ENCODE assay signal across 16 mouse cellular contexts in the genomic region with DNA sequence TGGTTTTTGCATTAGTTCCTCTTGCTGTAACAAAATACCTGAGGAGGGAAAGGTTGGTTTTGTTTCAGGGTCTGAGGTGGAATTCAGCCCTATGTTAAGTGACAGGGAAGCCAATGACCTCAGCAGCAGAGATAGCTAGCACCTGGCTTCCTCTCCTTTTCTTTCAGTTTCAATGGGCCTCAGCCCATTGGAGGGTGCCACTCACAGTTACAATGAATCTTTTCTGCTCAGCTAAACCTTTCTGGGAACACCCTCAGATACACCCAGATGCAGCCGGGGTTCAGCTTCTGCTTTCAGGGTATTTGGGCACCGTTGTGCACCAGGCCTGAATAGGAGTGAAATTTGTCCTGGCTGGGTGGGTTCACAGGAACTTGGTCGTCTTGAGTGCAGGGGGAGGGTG. TPM values are rescaled to one million over a fixed set of nuclear protein-coding genes. Genes with fewer than 3 reads are reported as not detected.
DNase-seq lines count a peak whose midpoint lies in the region; ATAC-seq lines count a peak whose summit lies in the region.
"Had no signal": no experiment of that assay in that cellular context is flagged by ENCODE, and none has a peak within 500 bp of the region (broad histone marks: within the 10 kb centered on the region; RNA-seq: fewer than 3 reads in every experiment).

No protein-coding gene starts in this region.

- H3K36me3 ChIP-seq in splenic B cell, adult 2 months (ENCODE audit: control insufficient read depth, insufficient read depth, low read length, poor library complexity, severe bottlenecking) = no peaks in the 10 kb centered on the region
- H3K36me3 ChIP-seq: midbrain, embryonic 10.5 days had no signal

- peak; percentile 27 for DNase-seq in testis, postnatal 14 days (ENCODE audit: low spot score)
- no peak for DNase-seq in testis, postnatal 10 days (ENCODE audit: low spot score)
- peak; percentile 83 for DNase-seq in splenic B cell, adult 2 months (ENCODE audit: low read depth, low spot score)
- DNase-seq in layer of hippocampus, adult 18-20 months (ENCODE audit: low spot score in 2 of 2) = no peak
- no peak for DNase-seq in right cerebral cortex, adult 18-20 months
- DNase-seq in left cerebral cortex, postnatal 25 days (ENCODE audit: low spot score in 2 of 2) = no peak
- DNase-seq: adrenal gland, postnatal 36 days; cerebellum, adult 2 months; heart, postnatal 4 days; kidney, adult 18-20 months had no signal

- peak; percentile 45 for ATAC-seq in activated CD4-positive, CD25-positive, alpha-beta regulatory T cell, adult 4 months
- peak; percentile 27; the same call in 1 of the 2 replicates for ATAC-seq in monocyte, adult 5-6 weeks (replicated peaks; ENCODE audit: insufficient number of reproducible peaks, low FRiP score, low TSS enrichment, poor library complexity, severe bottlenecking)

- intact Hi-C loops in left cerebral cortex, postnatal 25 days (cut with DNase I) = no loop called here

- H3K27me3 ChIP-seq in splenic B cell, adult 2 months (ENCODE audit: control insufficient read depth, insufficient read depth, low read length, poor library complexity, severe bottlenecking) = no peaks in the 10 kb centered on the region

RNA-seq across cellular contexts. Expression of gene Myo3b, which starts 53.7 kb away (rescaled TPM):
- polyA plus RNA-seq in activated CD4-positive, CD25-positive, alpha-beta regulatory T cell, adult 4 months (2017; shearing (Covaris generic)) = 10 to 100 TPM in 1 of 2 experiments, 1 to 10 TPM in 1; 8.3 to 12.4 TPM
- total RNA-seq in monocyte, adult 5-6 weeks (2017) = 0.10 to 2.9 TPM (median 1.5 TPM) in 3 replicates
- under 1 TPM; 0.64 to 0.94 TPM for total RNA-seq in layer of hippocampus, adult 18-20 months (2021)
- 1 to 10 TPM in 1 of 2 experiments, under 1 TPM in 1; 0.71 to 1.2 TPM for total RNA-seq in left cerebral cortex, postnatal 25 days (2021)
- total RNA-seq: adrenal gland, postnatal 36 days had no signal
- polyA plus RNA-seq: heart, adult 2 months; liver, embryonic 14.5 days; midbrain, embryonic 10.5 days; small intestine, adult 2 months had no signal

Comparison
In these comparisons a context has a peak if more than half of its experiments do, and no peak if none do; other contexts are left out.
1. DNase-seq: peak in testis, postnatal 14 days (single experiment) and splenic B cell, adult 2 months (single experiment); none in testis, postnatal 10 days (single experiment), layer of hippocampus, adult 18-20 months (0 of 2), right cerebral cortex, adult 18-20 months (single experiment) and left cerebral cortex, postnatal 25 days (0 of 2).